Comparison of ENCODE assay signal across 8 mouse cellular contexts in the genomic region with DNA sequence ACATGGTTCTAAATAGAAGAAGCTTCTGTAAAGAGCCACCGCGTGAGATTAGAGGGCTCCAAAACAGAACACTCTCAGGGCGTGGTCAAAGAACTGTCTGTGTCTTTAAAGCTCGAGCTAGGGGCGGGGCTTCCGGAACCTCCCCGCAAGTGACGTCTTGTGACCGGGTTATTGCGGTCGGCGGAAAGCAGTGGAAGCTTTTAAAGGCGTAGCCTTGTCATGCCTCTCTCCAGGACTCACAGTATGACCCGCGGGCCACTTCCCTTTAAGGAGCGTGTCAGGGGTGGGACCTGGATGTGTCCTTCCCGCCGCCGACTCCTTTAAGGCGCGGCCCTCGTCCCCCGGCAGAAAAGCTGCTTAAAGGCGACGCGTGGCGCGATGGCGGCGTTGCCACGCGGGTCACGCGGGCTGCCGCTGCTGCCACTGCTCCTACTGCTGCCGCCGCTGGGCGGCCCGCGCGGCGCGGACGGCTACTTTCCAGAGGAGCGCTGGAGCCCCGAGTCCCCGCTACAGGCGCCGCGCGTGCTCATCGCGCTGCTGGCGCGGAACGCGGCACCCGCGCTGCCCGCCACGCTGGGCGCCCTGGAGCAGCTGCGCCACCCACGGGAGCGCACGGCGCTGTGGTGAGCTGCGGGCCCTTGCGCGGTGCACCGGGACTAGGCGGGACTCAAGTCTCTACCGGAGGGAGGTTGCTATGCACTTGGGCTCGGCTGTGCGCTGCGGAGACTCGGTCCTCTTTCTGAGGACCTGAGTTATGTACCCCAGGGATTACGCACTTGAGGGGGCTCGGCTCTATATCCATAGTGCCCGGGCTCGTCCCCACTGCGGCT. TPM values are rescaled to one million over a fixed set of nuclear protein-coding genes. Genes with fewer than 3 reads are reported as not detected.
A peak's percentile ranks its signal among the peaks of the same experiment; 100 is the strongest.
DNase-seq lines count a peak whose midpoint lies in the region; ATAC-seq lines count a peak whose summit lies in the region.

TSS of gene Colgalt1 (plus strand) at position 177 of the 830 bp plus-strand sequence.

- H3K27ac ChIP-seq in heart, embryonic 14.5 days (replicated peaks in 1 of 2; ENCODE audit: control insufficient read depth in 1 of 2, insufficient read depth in 1 of 2, low read depth in 2 of 2, low read length in 2 of 2) = peak within 1 kb of the TSS; percentile 65 to 71
- peak within 1 kb of the TSS; percentile 83 for H3K27ac ChIP-seq in liver, embryonic 13.5 days
- peak within 1 kb of the TSS; percentile 84 for H3K27ac ChIP-seq in stomach, embryonic 16.5 days (ENCODE audit: low read length)

- H3K9ac ChIP-seq in heart, embryonic 14.5 days (ENCODE audit: low read length) = peak within 1 kb of the TSS; percentile 86
- H3K9ac ChIP-seq in liver, embryonic 13.5 days = peak within 1 kb of the TSS; percentile 91
- peak within 1 kb of the TSS; percentile 92 for H3K9ac ChIP-seq in stomach, embryonic 16.5 days (ENCODE audit: low read length)

- DNase-seq in c-Kit-negative CD71-positive TER-119-positive erythroid progenitor cells, embryonic 14.5 days (ENCODE audit: low read depth, low spot score) = peak; percentile 96
- DNase-seq in fibroblast of lung, adult 2 months (ENCODE audit: low read depth) = peak; percentile 97
- DNase-seq in kidney, postnatal 14 days = peak; percentile 98
- DNase-seq in liver, embryonic 13.5 days = peak; percentile 97
- peak; percentile 96 for DNase-seq in neural tube, embryonic 10.5 days (ENCODE audit: extremely low spot score, low spot score)

- peak; percentile 99 for ATAC-seq in CD4-positive, CD25-positive, alpha-beta regulatory T cell, adult 4 months
- ATAC-seq in heart, embryonic 14.5 days (ENCODE audit: insufficient number of reproducible peaks, insufficient read depth, low FRiP score, low read depth) = peak; percentile 99
- ATAC-seq in liver, embryonic 13.5 days (ENCODE audit: low read depth) = peak; percentile 99
- ATAC-seq in stomach, embryonic 16.5 days (ENCODE audit: insufficient read depth, low FRiP score) = peak; percentile 99

- no peaks in the 10 kb centered on the region for H3K27me3 ChIP-seq in heart, embryonic 14.5 days (ENCODE audit: control insufficient read depth, insufficient read depth, low read length)
- no peaks in the 10 kb centered on the region for H3K27me3 ChIP-seq in liver, embryonic 13.5 days
- no peaks in the 10 kb centered on the region for H3K27me3 ChIP-seq in stomach, embryonic 16.5 days (ENCODE audit: control insufficient read depth, insufficient read depth, low read length)

- H3K4me1 ChIP-seq in heart, embryonic 14.5 days (ENCODE audit: control insufficient read depth in 2 of 2, insufficient read depth in 2 of 2, low read length in 2 of 2) = peaks cover 8 to 10% of the 10 kb centered on the region in 2 experiments
- H3K4me1 ChIP-seq in liver, embryonic 13.5 days (replicated peaks) = peaks cover 55% of the 10 kb centered on the region
- peaks cover 12% of the 10 kb centered on the region for H3K4me1 ChIP-seq in stomach, embryonic 16.5 days (ENCODE audit: control insufficient read depth, insufficient read depth, low read length)

- peak within 1 kb of the TSS; percentile 77 to 79 for H3K4me3 ChIP-seq in heart, embryonic 14.5 days (ENCODE audit: control insufficient read depth in 1 of 2, insufficient read depth in 1 of 2, low read depth in 1 of 2, low read length in 2 of 2)
- H3K4me3 ChIP-seq in liver, embryonic 13.5 days (replicated peaks) = peak within 1 kb of the TSS; percentile 89
- peak within 1 kb of the TSS; percentile 76 for H3K4me3 ChIP-seq in stomach, embryonic 16.5 days (replicated peaks; ENCODE audit: low read length)

- H3K4me2 ChIP-seq in heart, embryonic 14.5 days (ENCODE audit: low read length) = peak within 1 kb of the TSS; percentile 70
- peak within 1 kb of the TSS; percentile 99 for H3K4me2 ChIP-seq in liver, embryonic 13.5 days
- H3K4me2 ChIP-seq in stomach, embryonic 16.5 days (ENCODE audit: low read depth, low read length) = peak within 1 kb of the TSS; percentile 86

- peaks cover 33% of the 10 kb centered on the region for H3K36me3 ChIP-seq in heart, embryonic 14.5 days (ENCODE audit: control insufficient read depth, insufficient read depth, low read length)
- peaks cover 28% of the 10 kb centered on the region for H3K36me3 ChIP-seq in liver, embryonic 13.5 days
- H3K36me3 ChIP-seq in stomach, embryonic 16.5 days (ENCODE audit: control insufficient read depth, insufficient read depth, low read length) = peaks cover 10% of the 10 kb centered on the region; the same call in 1 of the 2 replicates

- H3K9me3 ChIP-seq in heart, embryonic 14.5 days (ENCODE audit: control insufficient read depth, low read length) = no peaks in the 10 kb centered on the region
- H3K9me3 ChIP-seq in liver, embryonic 13.5 days (replicated peaks) = no peaks in the 10 kb centered on the region
- H3K9me3 ChIP-seq in stomach, embryonic 16.5 days (replicated peaks; ENCODE audit: control insufficient read depth, low read length) = no peaks in the 10 kb centered on the region

- under 1% methylated on average over 79 of the region's 82 CpGs for WGBS in heart, embryonic 14.5 days
- WGBS in liver, embryonic 13.5 days (ENCODE audit: insufficient replicate concordance) = under 1% methylated on average over 82 of the region's 82 CpGs
- under 1% methylated on average over 82 of the region's 82 CpGs for WGBS in stomach, embryonic 16.5 days

RNA-seq across cellular contexts. Expression of gene Colgalt1, which starts in this region (rescaled TPM):
- polyA plus RNA-seq in CD4-positive, CD25-positive, alpha-beta regulatory T cell, adult 4 months (2017; shearing (Covaris generic)) = 10 to 100 TPM; 10.8 to 12.2 TPM
- polyA plus RNA-seq in heart, embryonic 14.5 days (2014; fragmentation: Nextera tagmentation; extraction: Ambion mirVana) = 58.1 and 61.6 TPM in 2 replicates
- 21.4 and 21.9 TPM in 2 replicates for polyA plus RNA-seq in liver, embryonic 13.5 days (2015; fragmentation: Nextera tagmentation; extraction: Ambion mirVana)
- 60.1 and 69.2 TPM in 2 replicates for polyA plus RNA-seq in stomach, embryonic 16.5 days (2015; fragmentation: Nextera tagmentation; extraction: Ambion mirVana)

Comparison
In these comparisons a context has a peak if more than half of its experiments do, and no peak if none do; other contexts are left out.
1. Peak in every context shown above with its lines: DNase-seq, ATAC-seq, H3K4me3 ChIP-seq and H3K27ac ChIP-seq.